Mouse (Mus musculus): ENCODE results near the gene Nt5c2.

DNA sequence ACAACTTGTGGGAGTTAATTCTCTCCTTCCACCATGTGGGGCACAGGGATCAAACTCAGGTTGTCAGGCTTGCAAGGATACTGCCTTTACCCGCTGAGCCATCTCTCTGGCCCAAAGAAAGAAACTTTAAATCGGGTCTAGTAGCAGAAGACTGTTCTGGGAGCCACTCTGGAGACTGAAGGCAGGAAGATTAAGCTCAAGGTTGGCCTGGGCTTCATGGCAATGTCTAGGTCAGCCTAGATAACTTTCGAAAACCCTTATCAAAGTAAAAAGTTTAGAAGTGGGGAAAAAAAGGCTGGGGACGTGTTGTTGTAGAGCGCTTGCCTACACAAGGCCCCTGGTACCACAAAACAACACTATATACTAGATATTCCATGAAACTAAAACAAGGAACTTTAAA lies 58.0 kb downstream of the Nt5c2 start:
- no peak for TF ChIP-seq CTCF (IDR thresholded peaks at IDR 0.05; ENCODE audit: low read depth, low read length)
- TF ChIP-seq GATA1 (IDR thresholded peaks at IDR 0.05; ENCODE audit: borderline replicate concordance, low read length) = no peak
- no peak for TF ChIP-seq GATA2 (IDR thresholded peaks at IDR 0.05; ENCODE audit: borderline replicate concordance, low read depth, low read length)
